Mouse (Mus musculus) CD8-positive naive resting alpha-beta T cell, adult 57 days (primary cell): ENCODE results near the gene Exoc3l. TPM values are rescaled to one million over a fixed set of nuclear protein-coding genes. Genes with fewer than 3 reads are reported as not detected.

ENCODE experiments used
- total RNA-seq: library from RNA; stranded (reverse); gene quantifications from one replicate; pipeline ENCODE4 v1.2.4, GENCODE M21; 2023

Gene Exoc3l
- 1.4 TPM for total RNA-seq

GRCm38 (mm10) chr8:105295895-105296573 lies at the start of gene Exoc3l:
Gene Exoc3l (minus strand): TSS chr8:105296101.

GRCm38 (mm10) chr8:105326141-105326672 lies 30.3 kb upstream of the Exoc3l start, which contains the start of the genes Lrrc29 and Tmem208:
Gene Lrrc29 (minus strand): TSS chr8:105326278.
Gene Tmem208 (plus strand): TSS chr8:105326354.

GRCm38 (mm10) chr8:105305211-105306145 lies 9.6 kb upstream of the Exoc3l start, which contains the start of gene Elmo3:
Gene Elmo3 (plus strand): TSS chr8:105305601.

GRCm38 (mm10) chr8:105297511-105298192 lies 1.8 kb upstream of the Exoc3l start, which contains the start of gene E2f4:
Gene E2f4 (plus strand): TSS chr8:105297663.

GRCm38 (mm10) chr8:105289805-105290460 lies 6.0 kb downstream of the Exoc3l start, which contains the start of gene 4931428F04Rik:
Gene 4931428F04Rik (minus strand): TSS chr8:105289864.

GRCm38 (mm10) chr8:105275840-105276239 lies 20.1 kb downstream of the Exoc3l start, which contains the start of gene Nol3:
Gene Nol3 (plus strand): TSS chr8:105276140.

GRCm38 (mm10) chr8:105269461-105269947 lies 26.4 kb downstream of the Exoc3l start, which contains the start of gene Hsf4:
Gene Hsf4 (plus strand): TSS chr8:105269801.

GRCm38 (mm10) chr8:105264024-105264982 lies 31.6 kb downstream of the Exoc3l start, which contains the start of the genes Tradd and Fbxl8:
Gene Tradd (minus strand): TSS chr8:105264609.
Gene Fbxl8 (plus strand): TSS chr8:105264648.

GRCm38 (mm10) chr8:105254966-105255350 lies 40.9 kb downstream of the Exoc3l start, which contains the start of gene B3gnt9:
Gene B3gnt9 (minus strand): TSS chr8:105255153.

Other genes with a start within 250 kb of the Exoc3l start
- gene Ces3a, start 247.5 kb downstream of the Exoc3l start, total RNA-seq = not detected
- gene Ces3b, start 212.3 kb downstream of the Exoc3l start, total RNA-seq = not detected
- not detected for gene Ces4a, start 164.3 kb downstream of the Exoc3l start, total RNA-seq
- 104 TPM for gene Cbfb, start 125.4 kb downstream of the Exoc3l start, total RNA-seq
- gene D230025D16Rik, start 71.0 kb downstream of the Exoc3l start, total RNA-seq = 20.9 TPM
- gene B3gnt9, start 40.9 kb downstream of the Exoc3l start, total RNA-seq = 4.5 TPM
- 22.6 TPM for gene Tradd, start 31.5 kb downstream of the Exoc3l start, total RNA-seq
- gene Fbxl8, start 31.5 kb downstream of the Exoc3l start, total RNA-seq = 10.5 TPM
- gene Hsf4, start 26.3 kb downstream of the Exoc3l start, total RNA-seq = 0.73 TPM
- gene Nol3, start 20.0 kb downstream of the Exoc3l start, total RNA-seq = not detected
- 3.2 TPM for gene 4931428F04Rik, start 6.2 kb downstream of the Exoc3l start, total RNA-seq
- gene E2f4, start 1.6 kb upstream of the Exoc3l start, total RNA-seq = 87.5 TPM
- 4.2 TPM for gene Elmo3, start 9.5 kb upstream of the Exoc3l start, total RNA-seq
- gene Lrrc29, start 30.2 kb upstream of the Exoc3l start, total RNA-seq = 8.7 TPM
- gene Tmem208, start 30.3 kb upstream of the Exoc3l start, total RNA-seq = 30.2 TPM
- gene Fhod1, start 51.9 kb upstream of the Exoc3l start, total RNA-seq = 26.7 TPM
- 1.3 TPM for gene Slc9a5, start 52.7 kb upstream of the Exoc3l start, total RNA-seq
- not detected for gene Plekhg4, start 77.2 kb upstream of the Exoc3l start, total RNA-seq
- gene Kctd19, start 117.4 kb upstream of the Exoc3l start, total RNA-seq = not detected
- not detected for gene Lrrc36, start 117.5 kb upstream of the Exoc3l start, total RNA-seq
- gene Tppp3, start 175.4 kb upstream of the Exoc3l start, total RNA-seq = 1.3 TPM
- 5.8 TPM for gene Zdhhc1, start 200.8 kb upstream of the Exoc3l start, total RNA-seq
- gene Hsd11b2, start 222.7 kb upstream of the Exoc3l start, total RNA-seq = not detected